Mouse (Mus musculus) cerebellum, adult 8-10 months (tissue): ENCODE data around the gene Hbq1b.
A peak's percentile ranks its signal among the peaks of the same experiment; 100 is the strongest.
"Not testable (repeated sequence)": the region's sequence is repeated elsewhere in the genome, so short reads cannot be mapped to it uniquely, and the experiment has no call there.

Source experiments
- DNase-seq: peaks from one replicate; pipeline ENCODE4 v3.0.0; 2022

Hbq1b gene

DNA sequence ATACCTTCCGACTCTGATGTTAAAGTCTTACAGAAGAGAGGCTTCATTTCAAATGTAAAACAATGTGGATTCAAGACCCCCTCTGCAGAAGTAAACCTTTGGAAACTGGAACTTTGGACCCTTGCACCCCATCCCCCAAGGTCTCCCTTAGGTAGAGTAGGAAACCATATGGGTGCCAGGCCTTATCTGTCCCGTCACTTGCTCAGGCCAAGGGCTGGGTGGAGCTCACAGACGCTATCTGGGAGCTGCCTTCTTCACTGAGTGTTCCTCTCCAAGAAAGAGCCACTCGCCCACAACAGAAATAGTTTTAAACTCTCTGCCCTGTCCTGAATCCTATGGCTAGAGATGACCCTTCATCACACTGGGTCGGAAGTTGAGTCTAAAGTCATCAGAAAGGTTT lies 17.8 kb upstream of the Hbq1b start:
- no peak for DNase-seq

DNA sequence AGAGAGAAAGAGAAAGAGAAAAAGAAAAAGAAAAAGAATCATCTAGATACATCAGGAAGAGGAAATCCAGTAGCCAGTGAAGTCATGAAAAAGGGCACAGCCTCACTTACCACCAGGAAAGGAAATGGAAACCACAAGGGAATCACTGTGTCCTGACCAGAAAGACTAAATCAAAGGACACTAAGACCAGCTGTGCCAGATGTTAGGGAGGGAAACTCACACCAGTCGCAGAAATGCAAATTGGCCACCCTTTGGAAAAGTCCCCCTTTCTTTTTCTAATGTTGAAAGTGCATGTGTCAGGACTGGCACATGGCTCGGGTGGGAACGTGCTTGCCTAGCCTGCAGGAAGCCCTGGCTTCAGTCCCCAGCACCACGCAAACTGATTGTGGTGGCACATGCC lies 15.6 kb upstream of the Hbq1b start:
- no peak for DNase-seq

DNA sequence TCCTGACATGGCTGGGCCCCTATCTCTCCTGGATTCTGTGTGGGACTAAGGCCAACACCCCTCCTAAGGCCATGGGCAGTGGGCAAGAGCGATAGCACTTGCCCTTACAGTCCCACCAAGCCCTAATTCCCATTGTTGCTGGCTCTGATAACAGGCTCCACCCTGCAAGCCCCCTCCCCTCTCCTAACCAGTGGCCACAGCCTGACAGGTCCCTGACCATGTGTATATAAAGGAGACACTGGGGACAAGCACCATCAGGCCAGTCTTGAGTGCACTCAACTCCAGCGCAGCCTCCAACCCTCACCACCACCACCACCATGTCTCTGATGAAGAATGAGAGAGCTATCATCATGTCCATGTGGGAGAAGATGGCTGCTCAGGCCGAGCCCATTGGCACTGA lies 10.4 kb upstream of the Hbq1b start, which contains the start of gene Hba-x:
Gene Hba-x, plus strand, starts transcription at position 54 of the 400 bp plus-strand sequence.
- DNase-seq = no peak

GRCm38 (mm10) chr11:32277736-32278457 lies 8.9 kb upstream of the Hbq1b start:
- no peak for DNase-seq

GRCm38 (mm10) chr11:32278458-32278957 lies 8.3 kb upstream of the Hbq1b start:
- DNase-seq = no peak

DNA sequence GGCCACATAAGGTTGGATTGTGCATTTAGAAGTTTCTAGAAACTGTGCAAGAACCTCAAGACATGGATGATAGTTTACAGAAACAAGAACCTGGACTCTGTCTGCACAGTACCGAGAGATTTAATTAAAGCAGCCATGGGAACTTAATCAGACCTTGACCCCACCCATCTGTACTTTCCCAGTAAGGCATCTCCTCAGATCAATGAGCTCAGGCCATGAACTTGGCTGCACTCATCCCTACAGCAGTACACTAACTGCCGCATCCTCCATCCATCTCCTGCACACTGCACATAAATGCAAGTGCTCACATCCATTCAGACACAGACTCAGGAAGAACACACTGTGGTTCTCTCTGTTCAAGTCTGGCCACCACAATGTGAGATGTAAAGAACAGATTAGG lies 6.1 kb upstream of the Hbq1b start:
- DNase-seq = no peak

DNA sequence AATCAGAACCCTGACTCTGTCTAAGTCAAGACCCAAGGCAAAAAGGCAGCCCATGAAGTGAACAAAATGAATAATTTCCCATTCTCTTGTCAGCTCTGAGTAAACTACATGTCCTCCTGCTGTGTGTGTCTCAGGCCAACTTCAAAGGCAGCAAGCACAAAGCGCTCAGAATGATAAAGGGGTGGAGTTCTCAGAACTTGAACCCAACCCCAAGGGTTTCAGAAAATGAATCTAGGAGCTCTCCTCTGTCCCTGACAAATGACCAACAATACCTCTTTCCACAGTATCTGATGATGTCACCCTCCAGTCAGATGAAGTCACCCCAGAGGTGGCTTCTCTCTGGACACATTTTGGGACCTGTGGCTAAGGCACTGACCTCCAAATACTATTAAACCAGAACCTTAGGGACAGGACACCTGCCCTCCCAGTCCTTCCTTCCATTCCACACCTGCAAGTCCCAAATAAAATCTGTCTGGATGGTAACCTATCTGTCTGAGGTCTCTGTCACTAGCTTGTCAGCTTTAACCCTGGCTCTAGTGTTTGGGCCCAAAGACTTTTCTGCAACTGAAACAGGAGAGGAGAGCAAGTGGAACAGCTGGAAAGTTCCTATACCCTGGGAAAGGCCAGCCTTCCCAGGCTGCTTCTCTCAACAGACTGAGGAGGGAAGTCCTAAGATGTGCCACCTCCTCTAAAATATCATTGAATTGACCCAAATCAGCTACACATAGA lies 5.2 kb upstream of the Hbq1b start:
- DNase-seq = no peak

DNA sequence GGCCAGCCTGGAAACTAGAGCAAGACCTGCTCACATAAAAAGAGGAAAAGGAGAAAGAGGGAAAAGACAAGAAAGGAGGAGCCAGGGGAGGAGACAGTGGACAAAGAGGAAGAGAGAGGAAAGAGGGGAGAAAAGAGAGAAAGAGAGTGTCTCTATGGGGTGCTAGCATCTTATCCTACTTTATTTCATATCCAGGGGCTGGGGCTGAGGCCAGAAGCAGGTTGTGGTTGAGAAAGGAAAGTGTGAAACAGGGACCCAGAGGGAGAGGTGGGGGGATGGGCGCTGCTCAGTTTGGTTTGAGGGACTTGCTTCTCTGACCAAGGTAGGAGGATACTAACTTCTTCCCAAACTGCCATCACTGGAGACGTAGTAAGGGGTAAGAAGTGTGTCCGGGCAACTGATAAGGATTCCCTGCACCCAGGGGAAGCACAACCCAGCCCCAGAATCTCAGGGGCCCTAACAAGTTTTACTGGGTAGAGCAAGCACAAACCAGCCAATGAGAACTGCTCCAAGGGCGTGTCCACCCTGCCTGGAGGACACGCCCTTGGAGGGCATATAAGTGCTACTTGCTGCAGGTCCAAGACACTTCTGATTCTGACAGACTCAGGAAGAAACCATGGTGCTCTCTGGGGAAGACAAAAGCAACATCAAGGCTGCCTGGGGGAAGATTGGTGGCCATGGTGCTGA lies 3.5 kb upstream of the Hbq1b start, which contains the start of gene Hba-a1:
Gene Hba-a1, plus strand, starts transcription at position 421 of the 687 bp plus-strand sequence.
- DNase-seq = not testable (repeated sequence)

GRCm38 (mm10) chr11:32284582-32284981 lies 2.2 kb upstream of the Hbq1b start:
- DNase-seq = not testable (repeated sequence)

DNA sequence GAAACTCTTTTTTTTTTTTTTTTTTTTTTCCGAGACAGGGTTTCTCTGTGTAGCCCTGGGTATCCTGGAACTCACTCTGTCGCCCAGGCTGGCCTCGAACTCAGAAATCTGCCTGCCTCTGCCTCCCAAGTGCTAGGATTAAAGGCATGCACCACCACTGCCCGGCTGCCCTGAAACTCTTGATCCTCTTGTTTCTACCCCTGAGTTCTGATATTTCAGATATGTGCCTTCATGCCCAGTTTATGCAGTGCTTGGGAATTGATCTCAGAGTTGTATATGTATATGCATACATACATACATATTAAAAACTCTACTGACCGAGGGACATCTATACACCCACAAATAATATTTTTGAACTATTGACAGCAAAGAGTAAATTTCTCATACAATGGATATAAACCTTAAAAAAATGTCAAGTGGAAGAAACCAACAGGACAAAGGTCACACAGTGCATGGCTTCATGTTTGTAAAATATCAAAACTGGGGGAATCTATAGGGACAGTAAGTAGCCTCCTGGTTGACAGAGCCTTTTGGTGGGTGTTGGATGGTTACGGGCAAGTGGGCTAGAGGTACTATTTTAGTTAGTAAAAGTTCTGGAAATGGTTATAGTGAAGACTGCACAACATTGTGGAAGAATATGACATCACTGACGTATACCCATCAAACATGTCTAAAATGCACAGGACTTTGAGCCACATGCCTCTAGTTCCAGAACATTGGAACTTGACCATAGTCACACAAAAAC lies 1.6 kb upstream of the Hbq1b start:
- no peak for DNase-seq

GRCm38 (mm10) chr11:32285887-32286286 lies 878 bp upstream of the Hbq1b start:
- DNase-seq = not testable (repeated sequence)

DNA sequence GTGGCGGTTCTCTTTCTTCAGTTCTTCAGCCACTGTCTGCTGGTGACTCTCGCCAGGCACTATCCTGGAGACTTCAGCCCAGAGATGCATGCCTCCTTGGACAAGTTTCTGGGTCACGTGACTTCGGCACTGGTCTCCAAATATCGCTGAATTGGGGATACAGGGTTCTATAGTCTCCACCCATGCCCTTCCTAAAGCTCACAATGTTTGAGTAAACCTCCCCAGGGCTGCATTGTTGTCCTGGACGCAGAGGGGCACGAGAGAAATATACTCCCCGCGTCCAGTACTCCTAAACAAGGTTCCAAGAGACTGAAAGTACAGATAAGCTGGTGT lies 694 bp downstream of the Hbq1b start:
- no peak for DNase-seq

- DNase-seq = not testable (repeated sequence)
Measured at GRCm38 (mm10) chr11:32292819-32293218, 6.1 kb downstream of the Hbq1b start.

- not testable (repeated sequence) for DNase-seq
Measured at GRCm38 (mm10) chr11:32293479-32293878, 6.7 kb downstream of the Hbq1b start.

- not testable (repeated sequence) for DNase-seq
Measured at GRCm38 (mm10) chr11:32296203-32296602, 9.4 kb downstream of the Hbq1b start, which contains the start of gene Hba-a2. TSS of gene Hba-a2 (plus strand) at chr11:32296489.

DNA sequence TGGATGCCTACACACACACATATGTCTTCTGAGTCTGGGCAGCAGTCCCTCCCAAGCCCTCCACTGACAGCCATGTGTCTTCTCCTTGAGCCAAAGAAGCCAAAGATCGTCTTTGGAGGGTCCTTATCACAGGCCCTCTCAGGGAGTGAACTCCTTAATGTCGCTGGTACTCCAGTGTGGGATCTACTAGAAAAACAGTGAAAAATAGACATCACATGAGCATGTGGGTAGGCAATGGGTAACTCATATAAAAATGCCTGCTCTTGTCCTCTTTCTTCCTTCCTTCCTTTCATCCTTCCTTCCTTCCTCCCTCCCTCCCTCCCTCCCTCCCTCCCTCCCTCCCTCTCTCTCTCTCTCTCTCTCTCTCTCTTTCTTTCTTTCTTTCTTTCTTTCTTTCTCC lies 10.7 kb downstream of the Hbq1b start:
- DNase-seq = not testable (repeated sequence)

- DNase-seq = no peak
Measured at GRCm38 (mm10) chr11:32297866-32298531, 11.2 kb downstream of the Hbq1b start.

- no peak for DNase-seq
Measured at GRCm38 (mm10) chr11:32298532-32298918, 11.8 kb downstream of the Hbq1b start.

DNA sequence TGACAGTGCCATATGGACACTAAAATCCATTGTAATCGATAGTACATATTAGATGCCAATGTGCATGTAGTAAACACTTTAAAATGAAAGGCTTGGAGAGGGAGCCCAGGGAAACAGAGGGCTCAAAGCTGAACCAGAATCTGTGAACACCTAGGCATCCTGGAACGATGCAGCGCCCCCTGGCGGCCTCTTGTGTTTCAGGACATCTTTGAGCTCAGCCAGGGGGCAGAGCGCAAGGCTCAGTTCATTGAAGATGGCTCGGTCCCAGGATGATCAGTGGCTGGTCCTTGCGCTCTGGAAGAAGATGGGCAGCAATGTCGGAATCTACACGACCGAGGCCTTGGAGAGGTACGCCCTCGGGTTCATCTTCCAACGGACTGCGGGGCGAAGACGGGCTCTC lies 13.1 kb downstream of the Hbq1b start, which contains the start of gene Hbq1a:
Gene Hbq1a, plus strand, starts transcription at position 205 of the 400 bp plus-strand sequence.
- peak; percentile 61 for DNase-seq

DNA sequence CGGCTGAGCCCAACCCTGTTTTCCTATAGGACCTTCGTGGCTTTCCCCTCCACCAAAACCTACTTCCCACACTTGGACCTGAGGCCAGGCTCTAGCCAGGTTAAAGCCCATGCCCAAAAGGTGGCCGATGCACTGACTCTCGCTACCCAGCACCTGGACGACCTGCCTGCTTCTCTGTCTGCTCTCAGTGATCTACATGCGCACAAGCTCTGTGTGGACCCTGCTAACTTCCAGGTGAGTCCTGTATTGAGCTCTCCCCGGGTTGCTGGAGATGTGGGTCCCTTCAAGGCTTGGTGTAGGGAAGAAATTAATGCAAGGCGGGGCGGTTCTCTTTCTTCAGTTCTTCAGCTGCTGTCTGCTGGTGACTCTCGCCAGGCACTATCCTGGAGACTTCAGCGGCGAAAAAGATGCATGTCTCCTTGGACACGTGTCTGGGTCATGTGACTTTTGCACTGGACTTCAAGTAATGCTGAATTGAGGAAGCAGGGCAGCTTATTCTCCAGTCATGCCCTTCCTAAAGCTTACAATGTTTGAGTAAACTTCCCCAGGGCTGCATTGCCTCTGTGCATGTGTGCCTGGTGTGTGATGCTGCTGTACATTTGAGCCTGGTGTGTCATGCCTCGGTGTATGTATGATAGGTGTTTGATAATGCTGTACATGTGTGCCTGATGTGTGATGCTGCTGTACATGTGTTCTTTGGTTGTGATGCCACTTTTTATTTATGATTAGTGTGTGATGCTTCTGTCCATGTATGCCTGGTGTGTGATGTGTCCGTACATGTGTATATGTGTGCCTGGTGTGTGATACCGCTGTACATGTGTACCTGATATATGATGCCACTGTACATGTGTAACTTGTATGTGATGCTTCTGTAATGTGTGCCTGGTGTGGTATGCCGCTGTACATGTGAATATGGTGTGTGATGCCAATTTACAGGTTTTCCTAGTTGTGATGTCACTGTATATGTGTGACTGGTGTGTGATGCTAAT lies 13.8 kb downstream of the Hbq1b start:
- no peak for DNase-seq

GRCm38 (mm10) chr11:32301506-32301905 lies 14.7 kb downstream of the Hbq1b start:
- DNase-seq = no peak
